Mouse (Mus musculus): ENCODE results near the gene Hat1.
"Not testable (repeated sequence)": the region's sequence is repeated elsewhere in the genome, so short reads cannot be mapped to it uniquely, and the experiment has no call there.

Gene Hat1

GRCm38 (mm10) chr2:71388951-71389763, at the start of gene Hat1:
Gene Hat1, plus strand, starts transcription at chr2:71388958.
- DNase-seq (ENCODE audit: low read depth, low spot score), result peak; percentile 95

GRCm38 (mm10) chr2:71340126-71340525, 48.6 kb upstream of the Hat1 start:
- no peak for DNase-seq (ENCODE audit: low read depth, low spot score)

DNA sequence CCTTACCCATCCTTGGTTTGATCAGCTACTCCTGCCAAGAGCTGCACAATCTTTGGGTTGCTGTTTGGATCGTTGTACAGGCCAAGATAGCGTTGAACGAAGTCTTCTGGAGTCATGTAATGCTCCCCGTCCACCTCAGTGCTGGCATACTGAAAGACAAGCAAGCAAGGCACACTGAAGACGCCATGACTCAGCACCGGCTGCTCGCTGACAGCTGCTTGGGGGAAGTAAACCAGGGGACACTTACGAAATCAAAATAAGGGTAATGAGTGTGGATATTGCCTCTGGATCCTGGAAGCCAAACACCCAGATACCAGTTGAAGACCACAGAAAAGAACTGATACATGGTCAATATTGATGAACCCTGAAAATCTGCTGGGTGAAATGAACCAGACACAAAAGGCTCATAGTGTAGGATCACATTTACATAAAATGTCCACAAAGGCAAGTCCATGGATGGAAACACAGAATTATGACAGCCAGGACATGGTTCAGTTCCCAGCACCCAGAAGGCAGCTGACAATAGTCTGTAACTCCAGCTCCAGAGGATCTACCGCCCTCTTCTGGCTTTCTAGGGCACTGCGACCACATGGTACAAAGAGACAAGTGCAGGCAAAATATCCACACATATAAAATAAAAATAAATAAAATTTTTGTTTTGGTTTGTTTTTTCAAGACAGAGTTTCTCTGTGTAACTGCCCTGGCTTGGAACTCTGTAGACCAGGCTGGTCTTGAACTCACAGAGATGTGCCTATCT, 44.7 kb upstream of the Hat1 start:
- no peak for DNase-seq (ENCODE audit: low read depth, low spot score)

DNA sequence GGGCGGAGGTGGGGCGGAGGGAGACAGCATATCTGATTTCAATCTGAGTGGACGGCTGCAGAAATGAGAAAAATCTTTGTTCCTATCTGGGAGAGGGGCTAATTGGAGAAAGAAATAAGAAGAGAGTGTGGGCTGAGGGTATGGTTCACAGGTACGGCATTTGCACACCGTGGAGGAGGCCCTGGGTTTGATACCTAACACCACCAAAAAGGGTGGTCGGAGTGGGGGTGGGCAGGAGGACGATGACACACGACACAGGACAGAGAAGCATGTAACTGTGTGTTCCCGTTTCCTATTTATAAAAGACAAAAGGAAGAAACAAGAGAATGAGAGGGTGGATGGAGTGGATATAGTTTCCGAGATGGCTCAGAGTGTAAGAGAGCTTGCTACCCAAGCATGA, 41.6 kb upstream of the Hat1 start:
- DNase-seq (ENCODE audit: low read depth, low spot score), result no peak

DNA sequence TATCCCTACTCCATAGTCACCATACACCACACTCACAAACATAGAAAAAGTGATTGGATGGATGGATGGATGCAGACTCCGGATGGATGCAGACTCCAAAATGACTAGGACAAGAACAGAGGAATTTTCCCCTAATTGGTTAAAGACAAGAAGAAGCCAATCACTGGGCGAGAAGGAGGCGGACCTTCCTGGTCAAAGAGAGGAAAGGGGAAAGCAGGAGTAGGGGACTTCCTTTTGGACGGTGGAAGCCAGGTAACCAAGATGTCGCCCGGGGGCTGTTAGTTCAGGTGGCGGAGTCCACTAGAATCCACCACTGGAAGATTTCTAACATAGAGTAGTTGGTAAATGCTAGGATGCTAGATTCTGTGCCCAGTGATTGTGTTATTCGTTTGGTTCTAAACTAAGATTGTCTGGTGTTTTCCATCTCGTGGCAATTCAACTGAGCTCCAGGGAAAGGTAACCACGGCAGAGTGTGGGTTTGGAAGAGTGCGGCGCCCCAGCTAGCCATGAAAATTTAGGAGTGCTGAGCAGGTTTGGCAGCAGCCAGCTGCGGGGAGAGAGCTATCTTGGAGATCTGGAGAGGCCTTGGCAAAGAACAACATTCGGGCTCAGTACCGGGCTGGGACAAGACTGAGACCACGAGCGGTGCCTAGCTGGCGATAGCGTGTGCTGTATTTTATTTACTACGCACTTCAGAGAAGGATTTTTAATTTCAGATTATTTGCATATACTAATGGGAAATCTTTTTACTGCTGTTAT, 40.8 kb upstream of the Hat1 start:
- DNase-seq (ENCODE audit: low read depth, low spot score), result no peak

DNA sequence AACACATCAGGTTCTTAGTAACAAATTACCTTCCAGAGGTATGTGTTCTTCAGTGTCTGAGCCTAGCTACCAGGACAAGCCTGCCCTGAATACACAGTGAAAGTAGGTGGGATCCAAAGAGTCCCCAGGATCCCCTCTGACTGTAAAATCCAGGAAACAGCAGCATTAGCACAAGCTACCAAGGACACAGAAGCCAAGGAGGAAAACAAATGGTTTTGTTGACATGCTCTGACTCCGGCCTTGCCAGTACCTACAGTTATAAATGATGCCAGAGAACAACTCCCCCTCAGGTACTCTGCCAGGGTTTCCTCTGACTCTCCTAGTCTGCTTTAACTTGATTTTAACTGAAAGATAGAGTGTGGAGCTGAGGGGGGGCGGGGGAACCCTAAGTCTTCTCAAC, 39.2 kb upstream of the Hat1 start:
- no peak for DNase-seq (ENCODE audit: low read depth, low spot score)

DNA sequence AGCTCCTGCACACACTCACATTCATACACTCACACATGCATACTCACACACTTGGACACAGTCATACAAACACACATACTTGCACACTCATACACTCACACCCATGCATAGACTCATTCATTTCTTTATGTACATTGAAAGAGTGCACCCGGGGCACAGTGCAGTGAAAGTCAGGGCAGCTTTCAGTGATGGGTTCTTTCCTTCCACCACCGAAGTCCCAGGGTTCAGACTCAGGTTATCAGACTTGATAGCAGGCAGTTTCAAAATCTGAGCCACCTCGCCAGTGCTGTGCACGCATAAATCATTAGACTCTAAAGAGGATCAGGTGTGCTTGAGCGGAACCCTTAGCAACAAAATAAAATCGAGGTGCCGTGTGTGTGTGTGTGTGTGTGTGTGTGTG, 38.6 kb upstream of the Hat1 start:
- DNase-seq (ENCODE audit: low read depth, low spot score), result no peak

GRCm38 (mm10) chr2:71350904-71351726, 37.6 kb upstream of the Hat1 start:
- DNase-seq (ENCODE audit: low read depth, low spot score), result no peak

DNA sequence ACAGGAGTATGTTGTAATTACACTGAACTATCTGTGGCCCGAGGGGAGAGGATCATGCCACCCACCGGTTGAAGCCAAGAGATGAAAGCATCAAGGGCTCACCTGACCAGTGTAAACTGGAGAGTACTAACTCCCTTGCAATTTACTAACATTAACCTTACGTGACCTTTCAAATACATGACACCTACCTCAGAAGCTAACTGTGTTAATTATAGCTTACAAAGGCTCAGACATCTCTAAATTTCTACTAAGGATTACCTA, 37.1 kb upstream of the Hat1 start:
- DNase-seq (ENCODE audit: low read depth, low spot score), result no peak

DNA sequence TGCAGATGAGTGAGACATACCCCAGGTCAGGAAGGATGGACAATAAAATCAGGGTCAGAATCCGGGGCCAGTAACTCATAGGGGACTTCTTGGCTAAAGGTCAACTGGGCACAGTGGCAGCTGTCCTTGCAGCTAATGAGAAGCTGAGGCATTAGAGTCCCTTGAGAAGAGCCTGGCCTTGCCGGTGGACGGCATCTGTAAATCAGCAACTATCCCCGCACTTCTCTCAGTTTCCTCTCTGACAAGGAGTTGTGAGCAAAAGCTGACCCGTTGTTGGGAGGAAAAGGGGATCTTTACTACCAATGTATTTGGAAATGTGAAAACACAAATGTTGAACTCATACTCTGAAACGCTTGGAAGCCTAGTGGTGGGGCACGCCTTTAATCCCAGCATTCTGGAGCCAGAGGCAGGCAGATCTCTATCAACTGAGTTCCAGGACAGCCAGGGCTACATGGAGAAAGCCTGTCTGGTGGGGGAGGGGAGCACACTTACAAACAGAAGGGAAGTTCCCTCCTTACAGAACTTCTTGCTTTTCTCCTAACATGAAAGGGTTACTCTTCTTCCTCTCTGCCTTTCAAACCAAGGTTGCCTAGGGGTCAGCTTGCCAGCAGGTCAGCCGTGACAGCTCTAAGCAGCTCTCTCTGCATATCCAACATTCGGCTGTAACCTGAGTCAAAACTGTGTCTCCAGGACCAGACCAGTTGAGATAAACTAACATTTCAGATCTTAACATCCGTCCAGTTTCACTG, 35.3 kb upstream of the Hat1 start:
- DNase-seq (ENCODE audit: low read depth, low spot score), result no peak

DNA sequence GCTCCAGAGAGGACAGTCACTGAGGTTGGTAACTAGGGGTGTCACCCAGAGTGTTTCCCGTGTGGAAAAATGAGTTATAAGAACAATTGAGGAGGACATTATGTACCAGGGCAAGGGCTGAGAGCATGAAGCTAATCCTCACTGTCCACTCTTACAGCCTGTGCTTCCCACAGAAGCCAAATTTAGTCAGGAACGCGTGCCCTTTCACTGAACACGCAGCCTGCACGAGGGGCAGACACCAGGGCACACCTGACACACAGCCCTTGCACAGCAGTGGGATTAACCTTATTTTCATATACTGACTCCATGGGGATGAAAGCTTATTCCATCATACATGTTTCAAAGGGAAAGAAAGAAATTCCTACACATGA, 34.7 kb upstream of the Hat1 start:
- DNase-seq (ENCODE audit: low read depth, low spot score), result no peak

GRCm38 (mm10) chr2:71358347-71358746, 30.4 kb upstream of the Hat1 start:
- no peak for DNase-seq (ENCODE audit: low read depth, low spot score)

GRCm38 (mm10) chr2:71360192-71360591, 28.6 kb upstream of the Hat1 start:
- DNase-seq (ENCODE audit: low read depth, low spot score), result no peak

DNA sequence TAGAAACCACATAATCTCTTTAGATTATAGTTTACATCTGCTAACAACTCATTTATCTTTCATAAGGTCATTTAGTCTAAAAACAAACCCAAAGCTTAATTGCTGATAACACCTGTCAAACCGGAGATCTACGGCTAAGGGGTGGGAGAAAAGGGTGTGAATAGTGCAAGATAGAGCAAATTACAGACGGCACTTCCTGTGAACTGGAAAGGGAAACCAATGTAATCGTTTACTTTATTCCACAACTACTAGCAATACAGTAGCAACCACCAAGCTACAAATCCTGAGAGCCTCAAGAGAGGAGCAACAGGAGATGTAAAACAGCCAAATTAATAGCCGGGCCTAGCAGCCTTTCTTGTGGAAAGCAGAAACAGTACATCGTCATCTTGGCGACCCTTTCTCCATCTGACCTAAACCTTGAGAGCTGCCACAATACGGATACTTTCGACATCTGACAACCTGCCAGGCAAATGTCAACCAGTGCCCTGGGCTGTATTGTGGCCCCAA, 22.1 kb upstream of the Hat1 start:
- no peak for DNase-seq (ENCODE audit: low read depth, low spot score)

- DNase-seq (ENCODE audit: low read depth, low spot score), result peak; percentile 75
Measured at GRCm38 (mm10) chr2:71367125-71367880, 21.5 kb upstream of the Hat1 start, which contains the start of gene Slc25a12. Gene Slc25a12, minus strand, starts transcription at chr2:71367749.

DNA sequence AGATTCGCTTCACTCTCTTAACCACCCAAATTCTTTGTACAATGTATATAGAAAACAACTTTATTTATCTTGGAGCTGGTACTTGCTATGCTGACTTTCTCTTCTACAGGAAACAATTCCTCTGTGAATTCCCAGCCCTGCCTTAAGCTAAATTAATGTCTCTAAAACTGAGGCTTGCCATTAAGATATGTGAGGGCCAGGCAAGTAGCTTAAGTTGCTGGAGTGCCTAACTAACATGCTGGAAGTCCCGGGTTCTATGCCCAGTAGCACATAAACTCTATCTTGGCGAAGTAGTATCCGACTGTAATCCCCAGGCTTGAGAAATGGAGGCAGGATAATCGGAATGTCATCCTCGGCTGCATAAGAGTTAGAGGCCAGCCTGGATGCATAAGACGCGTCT, 20.7 kb upstream of the Hat1 start:
- DNase-seq (ENCODE audit: low read depth, low spot score), result no peak

DNA sequence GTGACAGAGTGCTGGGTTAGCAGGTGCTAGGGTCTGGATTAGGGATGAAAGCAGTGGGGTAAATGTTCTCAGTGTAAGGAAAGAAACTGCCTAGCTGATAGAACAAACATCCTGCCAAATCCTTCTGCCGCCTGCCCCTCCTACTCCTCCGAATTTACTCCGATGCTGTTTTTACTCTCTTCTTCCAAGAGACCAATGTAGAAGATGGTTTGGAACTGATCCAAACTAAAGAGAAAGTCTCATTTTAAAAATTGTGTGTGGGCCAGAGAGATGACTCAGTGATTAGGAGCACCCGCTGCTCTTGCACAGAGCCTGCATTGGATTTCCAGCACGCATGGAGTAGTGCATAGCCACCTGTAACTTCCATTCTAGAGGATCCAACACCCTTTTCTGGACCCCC, 17.0 kb upstream of the Hat1 start:
- no peak for DNase-seq (ENCODE audit: low read depth, low spot score)

GRCm38 (mm10) chr2:71372261-71372660, 16.5 kb upstream of the Hat1 start:
- not testable (repeated sequence) for DNase-seq (ENCODE audit: low read depth, low spot score)

DNA sequence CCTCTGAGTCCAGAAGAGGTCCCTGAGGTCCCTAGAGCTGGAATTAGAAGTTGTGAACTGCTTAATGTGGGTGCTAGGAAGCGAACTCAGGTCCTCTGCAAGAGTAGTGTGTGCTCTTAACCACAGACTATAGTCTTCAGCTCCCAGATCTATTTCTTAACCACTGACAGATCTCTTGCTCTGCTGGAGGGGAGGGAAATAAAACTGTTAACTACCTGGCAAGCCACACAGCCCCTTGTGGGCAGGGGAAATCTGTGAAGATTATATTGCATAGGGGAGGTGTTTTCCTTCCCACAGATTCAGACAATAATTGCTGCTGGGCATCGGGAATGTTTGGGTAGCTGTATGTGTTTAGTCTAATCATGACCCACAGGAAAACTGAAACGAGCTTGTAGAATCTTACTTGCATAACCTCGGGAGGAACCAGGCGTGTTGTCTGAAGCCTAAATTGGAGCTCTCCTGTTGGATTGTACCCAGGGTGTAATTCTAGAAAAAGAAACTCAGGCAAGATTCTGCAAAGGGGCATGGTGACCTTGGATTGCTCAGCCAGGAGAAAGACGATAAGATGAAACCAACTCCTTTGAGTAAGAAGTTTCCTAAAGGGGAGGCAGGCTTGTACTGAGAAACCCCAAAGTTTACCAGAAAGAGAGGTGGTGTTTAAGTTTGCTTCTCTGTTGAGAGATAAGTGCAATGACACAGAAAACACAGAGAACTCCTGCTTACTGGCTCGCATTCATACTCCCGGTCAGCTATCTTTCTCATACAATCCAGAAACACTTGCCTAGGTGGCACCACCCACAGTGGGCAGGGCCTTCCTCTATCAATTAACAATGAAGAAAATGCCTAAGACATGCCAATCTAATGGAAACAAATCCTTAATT, 14.2 kb upstream of the Hat1 start:
- no peak for DNase-seq (ENCODE audit: low read depth, low spot score)

Data from embryo, embryonic 11.5 days (tissue).